Mouse (Mus musculus) neural tube, embryonic 14.5 days (tissue): ENCODE results near the gene Egfl7. TPM values are rescaled to one million over a fixed set of nuclear protein-coding genes. Genes with fewer than 3 reads are reported as not detected.

Experiments used
- ATAC-seq: fragments of 200-750 bp; cut with Nextera tagmentation; 2 replicates; pipeline ENCODE4 v1.8.0; 2017; ENCODE audit warnings: low read depth, mild to moderate bottlenecking, moderate TSS enrichment, moderate library complexity
- H3K27ac ChIP-seq: fragments of 300-500 bp; sonication (generic); 2 replicates; pipeline ENCODE4 v1.5.1; 2014; ENCODE audit warnings: low read depth, mild to moderate bottlenecking, control low read depth, low read length, moderate library complexity, mixed read lengths
- H3K27me3 ChIP-seq: fragments of 300-500 bp; sonication (generic); 2 replicates; pipeline ENCODE4 v1.6.1; 2014; ENCODE audit warnings: low read length; ENCODE audit not compliant: control insufficient read depth, insufficient read depth
- H3K36me3 ChIP-seq: fragments of 300-500 bp; sonication (generic); 2 replicates; pipeline ENCODE4 v1.6.1; 2014; ENCODE audit warnings: low read length, mixed read lengths; ENCODE audit not compliant: control insufficient read depth, insufficient read depth
- H3K4me1 ChIP-seq: fragments of 300-500 bp; sonication (generic); 2 replicates; pipeline ENCODE4 v1.6.1; 2014; ENCODE audit warnings: low read length; ENCODE audit not compliant: control insufficient read depth, insufficient read depth
- H3K4me2 ChIP-seq: fragments of 300-500 bp; sonication (generic); 2 replicates; pipeline ENCODE4 v1.6.1; 2014; ENCODE audit warnings: mild to moderate bottlenecking, low read depth, low read length, control low read depth
- H3K4me3 ChIP-seq: fragments of 300-500 bp; sonication (generic); 2 replicates; pipeline ENCODE4 v1.5.1; 2014; ENCODE audit warnings: low read depth, low read length, control low read depth, mixed read lengths
- H3K9ac ChIP-seq: fragments of 300-500 bp; sonication (generic); replicated peaks from 2 replicates; pipeline ENCODE4 v1.6.1; 2014; ENCODE audit warnings: low read depth, mild to moderate bottlenecking, control low read depth, low read length, mixed read lengths
- H3K9me3 ChIP-seq: fragments of 300-500 bp; sonication (generic); 2 replicates; pipeline ENCODE4 v1.6.1; 2016; ENCODE audit warnings: low read length; ENCODE audit not compliant: control insufficient read depth
- WGBS: fragments of 180-500 bp; shearing (Covaris S2); extraction: QIAGEN DNeasy Blood & Tissue Kit; methylation state at CpG from one replicate; pipeline ENCODE4 v1.1.7; 2014; 5-methylcytosine and 5-hydroxymethylcytosine counted together
- polyA plus RNA-seq: library from polyadenylated mRNA; unstranded; fragments of >200 nt; fragmentation: Nextera tagmentation; extraction: Ambion mirVana; gene quantifications from 2 replicates; pipeline ENCODE4 v1.2.1, GENCODE M21; 2014

Egfl7 gene
- polyA plus RNA-seq, 1 experiment from 2014 or later: 37.4 TPM

GRCm38 (mm10) chr2:26543155-26543554 lies 36.7 kb upstream of the Egfl7 start:
- ATAC-seq: no peak
- 63% methylated on average over 4 of the region's 4 CpGs for WGBS
- Histone ChIP-seq H3K4me2 (no peak overlapping the region), H3K9me3 (no peaks in the 10 kb centered on the region), H3K27me3 (no peaks in the 10 kb centered on the region), H3K4me3 (no peak overlapping the region), H3K4me1 (peaks cover 10% of the 10 kb centered on the region), H3K9ac (no peak overlapping the region), H3K36me3 (no peaks in the 10 kb centered on the region), H3K27ac (no peak overlapping the region)

- Histone ChIP-seq H3K9me3 (no peaks in the 10 kb centered on the region), H3K4me2 (no peak overlapping the region), H3K4me1 (peaks cover 10% of the 10 kb centered on the region), H3K27ac (no peak overlapping the region), H3K36me3 (no peaks in the 10 kb centered on the region), H3K9ac (no peak overlapping the region), H3K4me3 (no peak overlapping the region), H3K27me3 (no peaks in the 10 kb centered on the region)
- no peak for ATAC-seq
- 94% methylated on average over 8 of the region's 8 CpGs for WGBS
These were observed 36.0 kb upstream of the Egfl7 start for GRCm38 (mm10) chr2:26543768-26544167.

- H3K4me3 ChIP-seq: no peak overlapping the region
- no peak overlapping the region for H3K27ac ChIP-seq
- no peak for ATAC-seq
- 61% methylated on average over 3 of the region's 3 CpGs for WGBS
- no peaks in the 10 kb centered on the region for H3K9me3 ChIP-seq
- no peak overlapping the region for H3K9ac ChIP-seq
- no peak overlapping the region for H3K4me2 ChIP-seq
- peaks cover 10% of the 10 kb centered on the region for H3K4me1 ChIP-seq
- no peaks in the 10 kb centered on the region for H3K27me3 ChIP-seq
- H3K36me3 ChIP-seq: no peaks in the 10 kb centered on the region
These were observed 35.5 kb upstream of the Egfl7 start for GRCm38 (mm10) chr2:26544265-26544664.

- no peak for ATAC-seq
- WGBS: 42% methylated on average over 2 of the region's 2 CpGs
- Histone ChIP-seq H3K27ac (no peak overlapping the region), H3K36me3 (no peaks in the 10 kb centered on the region), H3K9me3 (no peaks in the 10 kb centered on the region), H3K27me3 (no peaks in the 10 kb centered on the region), H3K4me3 (no peak overlapping the region), H3K4me2 (no peak overlapping the region), H3K4me1 (peaks cover 13% of the 10 kb centered on the region; the same call in 1 of the 2 replicates), H3K9ac (no peak overlapping the region)
These were observed 32.3 kb upstream of the Egfl7 start for GRCm38 (mm10) chr2:26547481-26547880.

- H3K4me3 ChIP-seq: no peak overlapping the region
- no peak overlapping the region for H3K27ac ChIP-seq
- H3K4me1 ChIP-seq: peaks cover 13% of the 10 kb centered on the region; the same call in 1 of the 2 replicates
- no peak overlapping the region for H3K4me2 ChIP-seq
- no peak for ATAC-seq
- no peak overlapping the region for H3K9ac ChIP-seq
- no peaks in the 10 kb centered on the region for H3K27me3 ChIP-seq
- no peaks in the 10 kb centered on the region for H3K9me3 ChIP-seq
- 76% methylated on average over 10 of the region's 10 CpGs for WGBS
- no peaks in the 10 kb centered on the region for H3K36me3 ChIP-seq
These were observed 30.0 kb upstream of the Egfl7 start for GRCm38 (mm10) chr2:26549801-26550200.

- Histone ChIP-seq H3K4me1 (peaks cover 13% of the 10 kb centered on the region; the same call in 1 of the 2 replicates), H3K9ac (no peak overlapping the region), H3K36me3 (no peaks in the 10 kb centered on the region), H3K27ac (peak overlapping the region; percentile 22), H3K27me3 (no peaks in the 10 kb centered on the region), H3K9me3 (no peaks in the 10 kb centered on the region), H3K4me3 (no peak overlapping the region), H3K4me2 (no peak overlapping the region)
- ATAC-seq: peak; percentile 56
- 70% methylated on average over 3 of the region's 3 CpGs for WGBS
These were observed 29.6 kb upstream of the Egfl7 start for GRCm38 (mm10) chr2:26550205-26550604.

- no peak overlapping the region for H3K4me2 ChIP-seq
- no peak overlapping the region for H3K4me3 ChIP-seq
- no peaks in the 10 kb centered on the region for H3K36me3 ChIP-seq
- peaks cover 13% of the 10 kb centered on the region; the same call in 1 of the 2 replicates for H3K4me1 ChIP-seq
- WGBS: 58% methylated on average over 3 of the region's 3 CpGs
- no peaks in the 10 kb centered on the region for H3K9me3 ChIP-seq
- no peaks in the 10 kb centered on the region for H3K27me3 ChIP-seq
- 0 out of 2 replicates have a peak, but pooled peaks have one; percentile 38 for ATAC-seq
- H3K27ac ChIP-seq: peak overlapping the region; percentile 22; the same call in 1 of the 2 replicates
- no peak overlapping the region for H3K9ac ChIP-seq
These were observed 29.0 kb upstream of the Egfl7 start for GRCm38 (mm10) chr2:26550777-26551176.

- no peak for ATAC-seq
- 78% methylated on average over 8 of the region's 8 CpGs for WGBS
- Histone ChIP-seq H3K9ac (no peak overlapping the region), H3K27me3 (no peaks in the 10 kb centered on the region), H3K27ac (no peak overlapping the region), H3K4me3 (no peak overlapping the region), H3K4me1 (peaks cover 13% of the 10 kb centered on the region; the same call in 1 of the 2 replicates), H3K9me3 (no peaks in the 10 kb centered on the region), H3K4me2 (no peak overlapping the region), H3K36me3 (no peaks in the 10 kb centered on the region)
These were observed 28.4 kb upstream of the Egfl7 start for GRCm38 (mm10) chr2:26551446-26551845.

- H3K9me3 ChIP-seq: no peaks in the 10 kb centered on the region
- no peak for ATAC-seq
- no peak overlapping the region for H3K4me3 ChIP-seq
- WGBS: 95% methylated on average over 2 of the region's 2 CpGs
- H3K36me3 ChIP-seq: no peaks in the 10 kb centered on the region
- H3K4me2 ChIP-seq: no peak overlapping the region
- H3K27ac ChIP-seq: no peak overlapping the region
- H3K4me1 ChIP-seq: peaks cover 13% of the 10 kb centered on the region; the same call in 1 of the 2 replicates
- no peak overlapping the region for H3K9ac ChIP-seq
- H3K27me3 ChIP-seq: no peaks in the 10 kb centered on the region
These were observed 27.7 kb upstream of the Egfl7 start for GRCm38 (mm10) chr2:26552066-26552465.
